Mouse (Mus musculus): Measurements from ENCODE around the gene Vmn2r37. TPM values are rescaled to one million over a fixed set of nuclear protein-coding genes. Genes with fewer than 3 reads are reported as not detected.
"Not testable (repeated sequence)": the region's sequence is repeated elsewhere in the genome, so short reads cannot be mapped to it uniquely, and the experiment has no call there.

Gene Vmn2r37
- polyA plus RNA-seq (2012; rRNA removed), result not detected in 2 replicates

GRCm38 (mm10) chr7:9223553-9223952, at the start of gene Vmn2r37:
Gene Vmn2r37 (minus strand): TSS chr7:9223653.
- H3K36me3 ChIP-seq (ENCODE audit: control insufficient read depth, insufficient read depth, low read length); H3K4me1 ChIP-seq (ENCODE audit: control insufficient read depth, insufficient read depth, low read length); H3K4me3 ChIP-seq (ENCODE audit: insufficient read depth, low read depth, low read length); H3K27me3 ChIP-seq (replicated peaks; ENCODE audit: control insufficient read depth, insufficient read depth, low read length); H3K27ac ChIP-seq (ENCODE audit: insufficient read depth, low read depth, low read length); DNase-seq: not testable (repeated sequence)
- 47% methylated on average over 2 of the region's 2 CpGs for WGBS

Other genes with a start within 250 kb of the Vmn2r37 start
- gene Vmn2r39, start 192.9 kb downstream of the Vmn2r37 start, polyA plus RNA-seq (2012; rRNA removed), result not detected in 2 replicates
- not detected in 2 replicates for gene Vmn2r38, start 125.8 kb downstream of the Vmn2r37 start, polyA plus RNA-seq (2012; rRNA removed)

Data from kidney, adult 2 months (tissue).